Mouse (Mus musculus) megakaryocyte, embryonic 14.5 days (primary cell): Measurements from ENCODE around the gene Lpar6.

ENCODE experiments used
- FLI1 ChIP-seq: IDR thresholded peaks from 2 replicates; pipeline ENCODE4 v1.6.1; 2012; ENCODE audit warnings: low read length, inconsistent platforms, mixed read lengths
- GATA1 ChIP-seq: IDR thresholded peaks from 3 replicates; pipeline ENCODE4 v1.6.1; 2012; ENCODE audit warnings: mixed read lengths, low read length, inconsistent platforms, borderline replicate concordance

GRCm38 (mm10) chr14:73250056-73250455 is 12.4 kb downstream of the Lpar6 start:
- no peak for TF ChIP-seq GATA1
- no peak for TF ChIP-seq FLI1
